Mouse (Mus musculus) liver, embryonic 12.5 days (tissue): Measurements from ENCODE around the gene Nr2f1. TPM values are rescaled to one million over a fixed set of nuclear protein-coding genes. Genes with fewer than 3 reads are reported as not detected.

Experiments
- ATAC-seq: fragments of 200-750 bp; cut with Nextera tagmentation; 2 replicates; pipeline ENCODE4 v1.8.0; 2017; ENCODE audit warnings: moderate number of reproducible peaks, mild to moderate bottlenecking, moderate library complexity
- H3K27ac ChIP-seq: fragments of 300-500 bp; sonication (generic); 2 replicates; pipeline ENCODE4 v1.5.1; 2016; ENCODE audit warnings: mild to moderate bottlenecking
- H3K27me3 ChIP-seq: fragments of 300-500 bp; sonication (generic); replicated peaks from 2 replicates; pipeline ENCODE4 v1.6.1; 2016; ENCODE audit warnings: mild to moderate bottlenecking, moderate library complexity
- H3K36me3 ChIP-seq: fragments of 300-500 bp; sonication (generic); 2 replicates; pipeline ENCODE4 v1.6.1; 2016; ENCODE audit warnings: mild to moderate bottlenecking, moderate library complexity
- H3K4me1 ChIP-seq: fragments of 300-500 bp; sonication (generic); 2 replicates; pipeline ENCODE4 v1.6.1; 2016
- H3K4me2 ChIP-seq: fragments of 300-500 bp; sonication (generic); 2 replicates; pipeline ENCODE4 v1.6.1; 2016; ENCODE audit warnings: mild to moderate bottlenecking, moderate library complexity
- H3K4me3 ChIP-seq: fragments of 300-500 bp; sonication (generic); 2 replicates; pipeline ENCODE4 v1.5.1; 2016; ENCODE audit warnings: mild to moderate bottlenecking, moderate library complexity
- H3K9ac ChIP-seq: fragments of 300-500 bp; sonication (generic); 2 replicates; pipeline ENCODE4 v1.6.1; 2016; ENCODE audit warnings: mild to moderate bottlenecking, moderate library complexity
- H3K9me3 ChIP-seq: fragments of 300-500 bp; sonication (generic); replicated peaks from 2 replicates; pipeline ENCODE4 v1.6.1; 2016; ENCODE audit warnings: mild to moderate bottlenecking, moderate library complexity
- WGBS: fragments of 180-500 bp; shearing (Covaris S2); methylation state at CpG from one replicate; pipeline ENCODE4 v1.1.7; 2016; ENCODE audit not compliant: insufficient replicate concordance; 5-methylcytosine and 5-hydroxymethylcytosine counted together
- polyA plus RNA-seq: library from polyadenylated mRNA; unstranded; fragments of >200 nt; fragmentation: Nextera tagmentation; extraction: Ambion mirVana; gene quantifications from 2 replicates; pipeline ENCODE4 v1.2.1, GENCODE M21; 2016

The Nr2f1 gene
- polyA plus RNA-seq, 1 experiment from 2014 or later, result 1.5 TPM

- WGBS, result 7% methylated on average over 3 of the region's 3 CpGs
Measured at GRCm38 (mm10) chr13:78174191-78174590, 25.4 kb downstream of the Nr2f1 start.

GRCm38 (mm10) chr13:78172861-78173260, 26.7 kb downstream of the Nr2f1 start:
- Histone ChIP-seq H3K36me3 (no peaks in the 10 kb centered on the region), H3K4me2 (no peak overlapping the region), H3K9ac (no peak overlapping the region), H3K4me1 (no peaks in the 10 kb centered on the region), H3K27ac (no peak overlapping the region), H3K9me3 (no peaks in the 10 kb centered on the region), H3K27me3 (peaks cover 68% of the 10 kb centered on the region), H3K4me3 (no peak overlapping the region)
- ATAC-seq, result no peak
- WGBS, result 2% methylated on average over 3 of the region's 3 CpGs

More at GRCm38 (mm10) chr13:78174191-78174590, 25.4 kb downstream of the Nr2f1 start:
- no peaks in the 10 kb centered on the region for H3K9me3 ChIP-seq
- H3K4me2 ChIP-seq, result no peak overlapping the region
- H3K4me1 ChIP-seq, result no peaks in the 10 kb centered on the region
- ATAC-seq, result no peak
- no peak overlapping the region for H3K27ac ChIP-seq
- H3K9ac ChIP-seq, result no peak overlapping the region
- H3K36me3 ChIP-seq, result no peaks in the 10 kb centered on the region
- no peak overlapping the region for H3K4me3 ChIP-seq
- peaks cover 78% of the 10 kb centered on the region for H3K27me3 ChIP-seq

- Histone ChIP-seq H3K4me2 (no peak overlapping the region), H3K27me3 (peaks cover 70% of the 10 kb centered on the region), H3K4me1 (no peaks in the 10 kb centered on the region)
Measured at GRCm38 (mm10) chr13:78171984-78172636, 27.4 kb downstream of the Nr2f1 start.

GRCm38 (mm10) chr13:78171320-78171719, 28.2 kb downstream of the Nr2f1 start:
- Histone ChIP-seq H3K27me3 (peaks cover 67% of the 10 kb centered on the region), H3K4me2 (no peak overlapping the region), H3K9me3 (no peaks in the 10 kb centered on the region), H3K4me1 (no peaks in the 10 kb centered on the region), H3K4me3 (no peak overlapping the region), H3K36me3 (no peaks in the 10 kb centered on the region), H3K9ac (no peak overlapping the region), H3K27ac (no peak overlapping the region)
- 3% methylated on average over 15 of the region's 15 CpGs for WGBS
- no peak for ATAC-seq

More at GRCm38 (mm10) chr13:78171984-78172636, 27.4 kb downstream of the Nr2f1 start:
- no peaks in the 10 kb centered on the region for H3K36me3 ChIP-seq
- no peak overlapping the region for H3K27ac ChIP-seq
- no peak overlapping the region for H3K4me3 ChIP-seq
- H3K9me3 ChIP-seq, result no peaks in the 10 kb centered on the region
- no peak for ATAC-seq
- H3K9ac ChIP-seq, result no peak overlapping the region
- WGBS, result 9% methylated on average over 17 of the region's 17 CpGs

GRCm38 (mm10) chr13:78168166-78168565, 31.4 kb downstream of the Nr2f1 start:
- H3K27ac ChIP-seq, result no peak overlapping the region
- H3K9me3 ChIP-seq, result no peaks in the 10 kb centered on the region
- no peak overlapping the region for H3K9ac ChIP-seq
- ATAC-seq, result no peak
- H3K4me2 ChIP-seq, result no peak overlapping the region
- H3K27me3 ChIP-seq, result peaks cover 80% of the 10 kb centered on the region
- WGBS, result 49% methylated on average over 4 of the region's 4 CpGs
- no peak overlapping the region for H3K4me3 ChIP-seq
- H3K36me3 ChIP-seq, result no peaks in the 10 kb centered on the region
- H3K4me1 ChIP-seq, result 0 out of 2 replicates have a peak, but pooled peaks cover 8% of the 10 kb centered on the region

- Histone ChIP-seq H3K9ac (no peak overlapping the region), H3K4me2 (no peak overlapping the region), H3K9me3 (no peaks in the 10 kb centered on the region), H3K36me3 (no peaks in the 10 kb centered on the region), H3K4me1 (0 out of 2 replicates have a peak, but pooled peaks cover 9% of the 10 kb centered on the region), H3K4me3 (no peak overlapping the region), H3K27ac (no peak overlapping the region), H3K27me3 (peaks cover 67% of the 10 kb centered on the region)
- no peak for ATAC-seq
Measured at GRCm38 (mm10) chr13:78164941-78165340, 34.6 kb downstream of the Nr2f1 start.

- ATAC-seq, result peak; percentile 89
- Histone ChIP-seq H3K4me3 (peak overlapping the region; percentile 58), H3K4me1 (0 out of 2 replicates have a peak, but pooled peaks cover 9% of the 10 kb centered on the region), H3K9ac (peak overlapping the region; percentile 37; the same call in 1 of the 2 replicates), H3K27ac (no peak overlapping the region), H3K36me3 (no peaks in the 10 kb centered on the region), H3K9me3 (no peaks in the 10 kb centered on the region), H3K4me2 (peak overlapping the region; percentile 80), H3K27me3 (peaks cover 61% of the 10 kb centered on the region)
- WGBS, result 2% methylated on average over 85 of the region's 86 CpGs
Measured at GRCm38 (mm10) chr13:78163087-78163958, 36.2 kb downstream of the Nr2f1 start.

- H3K27me3 ChIP-seq, result peaks cover 51% of the 10 kb centered on the region
- H3K4me2 ChIP-seq, result no peak overlapping the region
- H3K36me3 ChIP-seq, result no peaks in the 10 kb centered on the region
- H3K9ac ChIP-seq, result no peak overlapping the region
- H3K4me3 ChIP-seq, result no peak overlapping the region
- ATAC-seq, result no peak
- H3K9me3 ChIP-seq, result no peaks in the 10 kb centered on the region
- no peak overlapping the region for H3K27ac ChIP-seq
- 51% methylated on average over 2 of the region's 2 CpGs for WGBS
- H3K4me1 ChIP-seq, result 0 out of 2 replicates have a peak, but pooled peaks cover 9% of the 10 kb centered on the region
Measured at GRCm38 (mm10) chr13:78162149-78162548, 37.4 kb downstream of the Nr2f1 start.

- ATAC-seq, result no peak
- Histone ChIP-seq H3K4me3 (no peak overlapping the region), H3K27ac (no peak overlapping the region), H3K4me1 (no peaks in the 10 kb centered on the region), H3K9ac (no peak overlapping the region), H3K9me3 (no peaks in the 10 kb centered on the region), H3K36me3 (no peaks in the 10 kb centered on the region), H3K4me2 (no peak overlapping the region), H3K27me3 (peaks cover 9% of the 10 kb centered on the region)
- 73% methylated on average over 5 of the region's 5 CpGs for WGBS
Measured at GRCm38 (mm10) chr13:78157465-78157864, 42.1 kb downstream of the Nr2f1 start.

Other genes with a start within 250 kb of the Nr2f1 start
- gene Pou5f2, start 174.9 kb downstream of the Nr2f1 start, polyA plus RNA-seq, result 0.54 and 0.71 TPM in 2 replicates